Mouse (Mus musculus): ENCODE data around the gene Prodh2. TPM values are rescaled to one million over a fixed set of nuclear protein-coding genes. Genes with fewer than 3 reads are reported as not detected.

The Prodh2 gene
- polyA plus RNA-seq, 1 experiment from 2014 or later, result 0.37 TPM

GRCm38 (mm10) chr7:30525954-30526353 lies 32.5 kb downstream of the Prodh2 start:
- Histone ChIP-seq H3K9ac (ENCODE audit: low read depth, low read length) (peak overlapping the region; percentile 43; the same call in 1 of the 2 replicates), H3K9me3 (replicated peaks; ENCODE audit: control insufficient read depth, low read length) (no peaks in the 10 kb centered on the region), H3K4me3 (ENCODE audit: low read depth, low read length) (no peak overlapping the region; the same call in 1 of the 2 replicates)

GRCm38 (mm10) chr7:30526399-30526798 lies 33.0 kb downstream of the Prodh2 start:
- ATAC-seq (replicated peaks; ENCODE audit: insufficient number of reproducible peaks, low FRiP score, low TSS enrichment), result no peak
- Histone ChIP-seq H3K27me3 (ENCODE audit: control insufficient read depth, insufficient read depth, low read length) (0 out of 2 replicates have a peak, but pooled peaks cover 3% of the 10 kb centered on the region), H3K27ac (ENCODE audit: low read depth, low read length) (no peak overlapping the region), H3K9ac (ENCODE audit: low read depth, low read length) (peak overlapping the region; percentile 43; the same call in 1 of the 2 replicates), H3K36me3 (ENCODE audit: control insufficient read depth, insufficient read depth, low read length) (peaks cover 21% of the 10 kb centered on the region), H3K4me1 (ENCODE audit: control insufficient read depth, insufficient read depth, low read length) (peaks cover 11% of the 10 kb centered on the region), H3K4me2 (peak overlapping the region; percentile 44), H3K9me3 (replicated peaks; ENCODE audit: control insufficient read depth, low read length) (no peaks in the 10 kb centered on the region), H3K4me3 (ENCODE audit: low read depth, low read length) (no peak overlapping the region)
- 14% methylated on average over 17 of the region's 17 CpGs for WGBS (ENCODE audit: insufficient replicate concordance)

More at GRCm38 (mm10) chr7:30525954-30526353, 32.5 kb downstream of the Prodh2 start:
- Histone ChIP-seq H3K27me3 (ENCODE audit: control insufficient read depth, insufficient read depth, low read length) (0 out of 2 replicates have a peak, but pooled peaks cover 3% of the 10 kb centered on the region), H3K27ac (ENCODE audit: low read depth, low read length) (no peak overlapping the region), H3K36me3 (ENCODE audit: control insufficient read depth, insufficient read depth, low read length) (peaks cover 21% of the 10 kb centered on the region), H3K4me2 (peak overlapping the region; percentile 44), H3K4me1 (ENCODE audit: control insufficient read depth, insufficient read depth, low read length) (peaks cover 11% of the 10 kb centered on the region)
- 16% methylated on average over 10 of the region's 10 CpGs for WGBS (ENCODE audit: insufficient replicate concordance)
- ATAC-seq (replicated peaks; ENCODE audit: insufficient number of reproducible peaks, low FRiP score, low TSS enrichment), result no peak

GRCm38 (mm10) chr7:30526981-30527380 lies 33.6 kb downstream of the Prodh2 start:
- Histone ChIP-seq H3K4me1 (ENCODE audit: control insufficient read depth, insufficient read depth, low read length) (peaks cover 11% of the 10 kb centered on the region), H3K9ac (ENCODE audit: low read depth, low read length) (no peak overlapping the region), H3K27me3 (ENCODE audit: control insufficient read depth, insufficient read depth, low read length) (0 out of 2 replicates have a peak, but pooled peaks cover 3% of the 10 kb centered on the region), H3K36me3 (ENCODE audit: control insufficient read depth, insufficient read depth, low read length) (peaks cover 21% of the 10 kb centered on the region), H3K27ac (ENCODE audit: low read depth, low read length) (no peak overlapping the region), H3K4me3 (ENCODE audit: low read depth, low read length) (no peak overlapping the region), H3K9me3 (replicated peaks; ENCODE audit: control insufficient read depth, low read length) (no peaks in the 10 kb centered on the region), H3K4me2 (no peak overlapping the region)
- WGBS (ENCODE audit: insufficient replicate concordance), result 75% methylated on average over 14 of the region's 14 CpGs
- no peak; the same call in 1 of the 2 replicates for ATAC-seq (replicated peaks; ENCODE audit: insufficient number of reproducible peaks, low FRiP score, low TSS enrichment)

DNA sequence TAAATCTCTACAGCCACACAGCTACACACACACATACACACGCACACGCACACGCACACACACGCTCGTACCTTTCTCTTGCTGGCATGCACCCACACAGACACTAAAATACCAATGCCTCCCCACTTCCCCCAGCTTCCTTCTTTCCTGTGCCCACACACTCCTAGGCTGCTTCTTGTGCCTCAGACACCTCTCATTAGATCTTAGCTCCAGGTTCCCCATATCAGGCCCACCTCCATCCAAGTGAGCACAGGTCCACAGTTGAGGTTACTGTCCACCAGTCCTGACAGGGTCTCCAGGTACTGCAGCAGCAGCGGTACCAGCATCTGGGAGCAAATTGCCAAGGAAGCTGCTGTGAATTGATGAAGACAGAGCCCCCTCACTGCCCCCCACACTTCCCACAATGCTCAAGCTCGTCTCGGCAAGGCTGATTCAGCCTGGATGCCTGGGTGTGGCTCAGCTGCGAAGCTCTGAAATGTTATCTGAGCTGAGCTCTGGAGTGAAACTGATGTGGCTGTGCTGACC lies 37.9 kb downstream of the Prodh2 start:
- peaks cover 13% of the 10 kb centered on the region for H3K36me3 ChIP-seq (ENCODE audit: control insufficient read depth, insufficient read depth, low read length)

GRCm38 (mm10) chr7:30532931-30533330 lies 39.5 kb downstream of the Prodh2 start:
- H3K9me3 ChIP-seq (replicated peaks; ENCODE audit: control insufficient read depth, low read length), result no peaks in the 10 kb centered on the region
- 0 out of 2 replicates have a peak overlapping the region, but pooled peaks have one; percentile 3 for H3K4me3 ChIP-seq (ENCODE audit: low read depth, low read length)
- H3K9ac ChIP-seq (ENCODE audit: low read depth, low read length), result no peak overlapping the region
- H3K27me3 ChIP-seq (ENCODE audit: control insufficient read depth, insufficient read depth, low read length), result peaks cover 10% of the 10 kb centered on the region; the same call in 1 of the 2 replicates
- H3K27ac ChIP-seq (ENCODE audit: low read depth, low read length), result no peak overlapping the region
- H3K4me2 ChIP-seq, result peak overlapping the region; percentile 14; the same call in 1 of the 2 replicates
- peaks cover 18% of the 10 kb centered on the region for H3K4me1 ChIP-seq (ENCODE audit: control insufficient read depth, insufficient read depth, low read length)
- WGBS (ENCODE audit: insufficient replicate concordance), result 28% methylated on average over 8 of the region's 8 CpGs
- no peak for ATAC-seq (replicated peaks; ENCODE audit: insufficient number of reproducible peaks, low FRiP score, low TSS enrichment)
- peaks cover 11% of the 10 kb centered on the region for H3K36me3 ChIP-seq (ENCODE audit: control insufficient read depth, insufficient read depth, low read length)

More for the DNA sequence above, 37.9 kb downstream of the Prodh2 start:
- WGBS (ENCODE audit: insufficient replicate concordance), result 69% methylated on average over 9 of the region's 9 CpGs
- H3K9me3 ChIP-seq (replicated peaks; ENCODE audit: control insufficient read depth, low read length), result no peaks in the 10 kb centered on the region
- H3K9ac ChIP-seq (ENCODE audit: low read depth, low read length), result 0 out of 2 replicates have a peak overlapping the region, but pooled peaks have one; percentile 28
- H3K4me1 ChIP-seq (ENCODE audit: control insufficient read depth, insufficient read depth, low read length), result peaks cover 21% of the 10 kb centered on the region
- no peak overlapping the region for H3K4me3 ChIP-seq (ENCODE audit: low read depth, low read length)
- H3K4me2 ChIP-seq, result no peak overlapping the region
- H3K27me3 ChIP-seq (ENCODE audit: control insufficient read depth, insufficient read depth, low read length), result peaks cover 10% of the 10 kb centered on the region; the same call in 1 of the 2 replicates
- H3K27ac ChIP-seq (ENCODE audit: low read depth, low read length), result no peak overlapping the region
- ATAC-seq (replicated peaks; ENCODE audit: insufficient number of reproducible peaks, low FRiP score, low TSS enrichment), result no peak

GRCm38 (mm10) chr7:30533941-30534632 lies 40.7 kb downstream of the Prodh2 start:
- Histone ChIP-seq H3K4me3 (ENCODE audit: low read depth, low read length) (peak overlapping the region; percentile 79), H3K4me2 (peak overlapping the region; percentile 98), H3K9ac (ENCODE audit: low read depth, low read length) (peak overlapping the region; percentile 85), H3K36me3 (ENCODE audit: control insufficient read depth, insufficient read depth, low read length) (peaks cover 6% of the 10 kb centered on the region), H3K27me3 (ENCODE audit: control insufficient read depth, insufficient read depth, low read length) (peaks cover 7% of the 10 kb centered on the region; the same call in 1 of the 2 replicates), H3K4me1 (ENCODE audit: control insufficient read depth, insufficient read depth, low read length) (peaks cover 18% of the 10 kb centered on the region), H3K9me3 (replicated peaks; ENCODE audit: control insufficient read depth, low read length) (no peaks in the 10 kb centered on the region), H3K27ac (ENCODE audit: low read depth, low read length) (no peak overlapping the region)
- no peak; the same call in 1 of the 2 replicates for ATAC-seq (replicated peaks; ENCODE audit: insufficient number of reproducible peaks, low FRiP score, low TSS enrichment)
- 9% methylated on average over 26 of the region's 26 CpGs for WGBS (ENCODE audit: insufficient replicate concordance)

- Histone ChIP-seq H3K27me3 (ENCODE audit: control insufficient read depth, insufficient read depth, low read length) (peaks cover 7% of the 10 kb centered on the region; the same call in 1 of the 2 replicates), H3K36me3 (ENCODE audit: control insufficient read depth, insufficient read depth, low read length) (0 out of 2 replicates have a peak, but pooled peaks cover 3% of the 10 kb centered on the region), H3K9me3 (replicated peaks; ENCODE audit: control insufficient read depth, low read length) (no peaks in the 10 kb centered on the region), H3K4me1 (ENCODE audit: control insufficient read depth, insufficient read depth, low read length) (peaks cover 18% of the 10 kb centered on the region), H3K27ac (ENCODE audit: low read depth, low read length) (0 out of 2 replicates have a peak within 1 kb of the TSS, but pooled peaks have one; percentile 15), H3K4me2 (peak within 1 kb of the TSS; percentile 98), H3K9ac (ENCODE audit: low read depth, low read length) (peak within 1 kb of the TSS; percentile 85), H3K4me3 (ENCODE audit: low read depth, low read length) (peak within 1 kb of the TSS; percentile 79)
- WGBS (ENCODE audit: insufficient replicate concordance), result under 1% methylated on average over 60 of the region's 84 CpGs
- ATAC-seq (replicated peaks; ENCODE audit: insufficient number of reproducible peaks, low FRiP score, low TSS enrichment), result peak; percentile 90
Observed at GRCm38 (mm10) chr7:30534633-30535577, 41.5 kb downstream of the Prodh2 start, which contains the start of gene Arhgap33. Gene Arhgap33, minus strand, starts transcription at chr7:30535060.

GRCm38 (mm10) chr7:30540572-30540971 lies 47.1 kb downstream of the Prodh2 start:
- Histone ChIP-seq H3K36me3 (ENCODE audit: control insufficient read depth, insufficient read depth, low read length) (peaks cover 3% of the 10 kb centered on the region; the same call in 1 of the 2 replicates), H3K9ac (ENCODE audit: low read depth, low read length) (no peak overlapping the region), H3K4me1 (ENCODE audit: control insufficient read depth, insufficient read depth, low read length) (peaks cover under 1% of the 10 kb centered on the region; the same call in 1 of the 2 replicates), H3K4me2 (no peak overlapping the region), H3K4me3 (ENCODE audit: low read depth, low read length) (no peak overlapping the region), H3K27ac (ENCODE audit: low read depth, low read length) (no peak overlapping the region), H3K9me3 (replicated peaks; ENCODE audit: control insufficient read depth, low read length) (no peaks in the 10 kb centered on the region), H3K27me3 (ENCODE audit: control insufficient read depth, insufficient read depth, low read length) (no peaks in the 10 kb centered on the region)
- WGBS (ENCODE audit: insufficient replicate concordance), result 82% methylated on average over 7 of the region's 7 CpGs
- no peak for ATAC-seq (replicated peaks; ENCODE audit: insufficient number of reproducible peaks, low FRiP score, low TSS enrichment)
